ENCODE assay signal across 12 mouse cellular contexts in genomic region chr19:56998910-56999309, GRCm38 (mm10). TPM values are rescaled to one million over a fixed set of nuclear protein-coding genes. Genes with fewer than 3 reads are reported as not detected.
DNase-seq lines count a peak whose midpoint lies in the region; ATAC-seq and TF ChIP-seq lines count a peak whose summit lies in the region.
"Had no signal": no experiment of that assay in that cellular context is flagged by ENCODE, and none has a peak within 500 bp of the region (broad histone marks: within the 10 kb centered on the region; RNA-seq: fewer than 3 reads in every experiment).

No protein-coding gene starts in this region.

- TF ChIP-seq CTCF in intestine, postnatal 0 days (IDR thresholded peaks at IDR 0.05; ENCODE audit: low read depth): no peak

- H3K27me3 ChIP-seq in intestine, embryonic 14.5 days (replicated peaks; ENCODE audit: control insufficient read depth, insufficient read depth, low read length): no peaks in the 10 kb centered on the region
- no peaks in the 10 kb centered on the region for H3K27me3 ChIP-seq in intestine, postnatal 0 days (replicated peaks; ENCODE audit: control insufficient read depth, insufficient read depth, low read length)
- no peaks in the 10 kb centered on the region for H3K27me3 ChIP-seq in embryonic facial prominence, embryonic 11.5 days (ENCODE audit: control insufficient read depth, insufficient read depth, low read length)
- no peaks in the 10 kb centered on the region for H3K27me3 ChIP-seq in forebrain, embryonic 16.5 days (replicated peaks; ENCODE audit: control insufficient read depth, insufficient read depth, low read length)
- no peaks in the 10 kb centered on the region for H3K27me3 ChIP-seq in limb, embryonic 15.5 days

- H3K4me3 ChIP-seq in intestine, embryonic 14.5 days (ENCODE audit: low read depth, low read length): no peak overlapping the region
- H3K4me3 ChIP-seq in intestine, postnatal 0 days (ENCODE audit: low read depth, low read length): no peak overlapping the region
- no peak overlapping the region for H3K4me3 ChIP-seq in embryonic facial prominence, embryonic 11.5 days (ENCODE audit: low read depth, low read length)
- no peak overlapping the region for H3K4me3 ChIP-seq in forebrain, embryonic 16.5 days (replicated peaks; ENCODE audit: low read length)
- H3K4me3 ChIP-seq in limb, embryonic 15.5 days: no peak overlapping the region

- peaks cover 60% of the 10 kb centered on the region for H3K4me1 ChIP-seq in intestine, embryonic 14.5 days (replicated peaks; ENCODE audit: control insufficient read depth, insufficient read depth, low read length)
- H3K4me1 ChIP-seq in intestine, postnatal 0 days (replicated peaks; ENCODE audit: control insufficient read depth, insufficient read depth, low read length): peaks cover 3% of the 10 kb centered on the region; the same call in 1 of the 2 replicates
- H3K4me1 ChIP-seq in embryonic facial prominence, embryonic 11.5 days (ENCODE audit: control insufficient read depth, insufficient read depth, low read length): peaks cover 5% of the 10 kb centered on the region
- peaks cover 15% of the 10 kb centered on the region for H3K4me1 ChIP-seq in forebrain, embryonic 16.5 days (replicated peaks; ENCODE audit: control insufficient read depth, insufficient read depth, low read length)
- peaks cover 33% of the 10 kb centered on the region for H3K4me1 ChIP-seq in limb, embryonic 15.5 days

- H3K9ac ChIP-seq in intestine, embryonic 14.5 days (ENCODE audit: low read length): no peak overlapping the region
- H3K9ac ChIP-seq in intestine, postnatal 0 days (ENCODE audit: low read depth, low read length): no peak overlapping the region
- H3K9ac ChIP-seq in embryonic facial prominence, embryonic 11.5 days (replicated peaks; ENCODE audit: low read length): no peak overlapping the region
- H3K9ac ChIP-seq in forebrain, embryonic 16.5 days (replicated peaks; ENCODE audit: low read depth, low read length): no peak overlapping the region
- H3K9ac ChIP-seq in limb, embryonic 15.5 days: no peak overlapping the region
- H3K9ac ChIP-seq: liver, embryonic 14.5 days had no signal

- H3K4me2 ChIP-seq in intestine, embryonic 14.5 days (ENCODE audit: low read length): no peak overlapping the region
- H3K4me2 ChIP-seq in intestine, postnatal 0 days (replicated peaks; ENCODE audit: low read depth): no peak overlapping the region
- H3K4me2 ChIP-seq in embryonic facial prominence, embryonic 11.5 days (ENCODE audit: low read depth, low read length): no peak overlapping the region
- no peak overlapping the region for H3K4me2 ChIP-seq in forebrain, embryonic 16.5 days (ENCODE audit: low read length)
- no peak overlapping the region for H3K4me2 ChIP-seq in limb, embryonic 15.5 days

- 71% methylated on average over 2 of the region's 2 CpGs for WGBS in intestine, embryonic 14.5 days
- WGBS in intestine, postnatal 0 days: 79% methylated on average over 2 of the region's 2 CpGs
- WGBS in embryonic facial prominence, embryonic 11.5 days: 64% methylated on average over 2 of the region's 2 CpGs
- WGBS in forebrain, embryonic 16.5 days: 41% methylated on average over 2 of the region's 2 CpGs
- WGBS in limb, embryonic 15.5 days: 48% methylated on average over 2 of the region's 2 CpGs

- no peak for DNase-seq in intestine, embryonic 14.5 days (ENCODE audit: low spot score)
- DNase-seq in embryonic facial prominence, embryonic 11.5 days (ENCODE audit: low spot score): peak; percentile 18
- DNase-seq in c-Kit-positive CD71-positive TER-119-positive erythroid progenitor cells, embryonic 14.5 days (ENCODE audit: low spot score): no peak
- DNase-seq: right cerebral cortex, adult 18-20 months; thymus, postnatal 25 days had no signal

- H3K36me3 ChIP-seq in intestine, embryonic 14.5 days (ENCODE audit: control insufficient read depth, insufficient read depth, low read length): no peaks in the 10 kb centered on the region
- H3K36me3 ChIP-seq in intestine, postnatal 0 days (ENCODE audit: control insufficient read depth, insufficient read depth): no peaks in the 10 kb centered on the region
- H3K36me3 ChIP-seq in embryonic facial prominence, embryonic 11.5 days (replicated peaks; ENCODE audit: control insufficient read depth, insufficient read depth, low read depth, low read length): no peaks in the 10 kb centered on the region
- H3K36me3 ChIP-seq in forebrain, embryonic 16.5 days (ENCODE audit: control insufficient read depth, insufficient read depth): no peaks in the 10 kb centered on the region
- H3K36me3 ChIP-seq in limb, embryonic 15.5 days: no peaks in the 10 kb centered on the region

- no peak for ATAC-seq in intestine, embryonic 14.5 days (replicated peaks; ENCODE audit: low FRiP score, low TSS enrichment, low read depth)
- no peak for ATAC-seq in intestine, postnatal 0 days
- no peak for ATAC-seq in embryonic facial prominence, embryonic 11.5 days (replicated peaks; ENCODE audit: insufficient number of reproducible peaks, low FRiP score, low TSS enrichment, low read depth)
- peak; percentile 45; the same call in 1 of the 2 replicates for ATAC-seq in forebrain, embryonic 16.5 days
- ATAC-seq in limb, embryonic 15.5 days (ENCODE audit: insufficient number of reproducible peaks, low FRiP score, low TSS enrichment, low read depth): no peak
- ATAC-seq in inflammation-experienced regulatory T-cells, adult 6 months: no peak
- ATAC-seq: CD4-positive, CD25-positive, alpha-beta regulatory T cell, adult 4 months had no signal

- H3K9me3 ChIP-seq in intestine, embryonic 14.5 days (ENCODE audit: control insufficient read depth, low read length): no peaks in the 10 kb centered on the region
- no peaks in the 10 kb centered on the region for H3K9me3 ChIP-seq in intestine, postnatal 0 days (ENCODE audit: control insufficient read depth)
- H3K9me3 ChIP-seq in embryonic facial prominence, embryonic 11.5 days (replicated peaks; ENCODE audit: control insufficient read depth, low read length): no peaks in the 10 kb centered on the region
- H3K9me3 ChIP-seq in forebrain, embryonic 16.5 days (ENCODE audit: control insufficient read depth, low read length): no peaks in the 10 kb centered on the region
- H3K9me3 ChIP-seq in limb, embryonic 15.5 days: no peaks in the 10 kb centered on the region

- peak overlapping the region; percentile 64; the same call in 1 of the 2 replicates for H3K27ac ChIP-seq in intestine, embryonic 14.5 days (ENCODE audit: low read depth)
- no peak overlapping the region for H3K27ac ChIP-seq in intestine, postnatal 0 days (ENCODE audit: low read depth, low read length)
- peak overlapping the region; percentile 52 for H3K27ac ChIP-seq in embryonic facial prominence, embryonic 11.5 days (replicated peaks; ENCODE audit: low read depth, low read length)
- H3K27ac ChIP-seq in forebrain, embryonic 16.5 days (ENCODE audit: low read length): no peak overlapping the region
- H3K27ac ChIP-seq in limb, embryonic 15.5 days: peak overlapping the region; percentile 47; the same call in 1 of the 2 replicates
- H3K27ac ChIP-seq: liver, embryonic 14.5 days; macrophage had no signal

RNA-seq across cellular contexts. Expression of gene Afap1l2, which starts 9.1 kb away (rescaled TPM):
- 21.0 and 24.1 TPM in 2 replicates for polyA plus RNA-seq in intestine, embryonic 14.5 days (2014; fragmentation: Nextera tagmentation; extraction: Ambion mirVana)
- 7.1 TPM in 2 replicates for polyA plus RNA-seq in intestine, postnatal 0 days (2015; fragmentation: Nextera tagmentation; extraction: Ambion mirVana)
- 5.5 and 7.8 TPM in 2 replicates for polyA plus RNA-seq in embryonic facial prominence, embryonic 11.5 days (2014; fragmentation: Nextera tagmentation; extraction: Ambion mirVana)
- 8.9 and 9.9 TPM in 2 replicates for polyA plus RNA-seq in forebrain, embryonic 16.5 days (2015; fragmentation: Nextera tagmentation; extraction: Ambion mirVana)
- 12.0 and 12.9 TPM in 2 replicates for polyA plus RNA-seq in limb, embryonic 15.5 days (2015; fragmentation: Nextera tagmentation; extraction: Ambion mirVana)
- not detected for polyA plus RNA-seq in inflammation-experienced regulatory T-cells, adult 6 months (2017; shearing (Covaris generic))
- polyA plus RNA-seq: CD4-positive, CD25-positive, alpha-beta regulatory T cell, adult 4 months; macrophage had no signal

Comparison
In these comparisons a context has a peak if more than half of its experiments do, and no peak if none do; other contexts are left out.
1. H3K27ac ChIP-seq: peak in intestine, embryonic 14.5 days (single experiment), embryonic facial prominence, embryonic 11.5 days (single experiment) and limb, embryonic 15.5 days (single experiment); none in intestine, postnatal 0 days (single experiment) and forebrain, embryonic 16.5 days (single experiment).